Mouse (Mus musculus) brain, embryonic 14.5 days (tissue): ENCODE data around the gene Fbxo7.

Experiments used
- CTCF ChIP-seq: fragments of 200-500 bp; IDR thresholded peaks from 2 replicates; pipeline ENCODE4 v1.5.1; 2012; ENCODE audit warnings: inconsistent platforms, mild to moderate bottlenecking, moderate library complexity, borderline replicate concordance; ENCODE audit not compliant: insufficient read depth, insufficient read length; ENCODE audit errors: extremely low read depth
- POLR2A ChIP-seq: fragments of 200-500 bp; IDR thresholded peaks from 2 replicates; pipeline ENCODE4 v1.6.1; 2012; ENCODE audit warnings: mild to moderate bottlenecking, inconsistent platforms, borderline replicate concordance; ENCODE audit not compliant: poor library complexity, insufficient read depth, insufficient read length, severe bottlenecking; ENCODE audit errors: extremely low read depth

GRCm38 (mm10) chr10:86047786-86048185, 26.0 kb downstream of the Fbxo7 start:
- no peak for TF ChIP-seq CTCF
- no peak for TF ChIP-seq POLR2A
